Mouse (Mus musculus) kidney, adult 2 months (tissue): ENCODE data around the gene Fgf2.

Experiments used
- CTCF ChIP-seq: fragments of 200-500 bp; conservative IDR thresholded peaks from 2 replicates; pipeline ENCODE4 v1.5.1; 2011; ENCODE audit warnings: low read depth, mild to moderate bottlenecking, control low read depth, low read length, moderate library complexity, mixed read lengths; ENCODE audit not compliant: insufficient read depth, insufficient read length
- POLR2A ChIP-seq: fragments of 200-500 bp; IDR thresholded peaks from one replicate; pipeline ENCODE4 v1.6.1; 2011; ENCODE audit warnings: low read depth, low read length, control low read depth

DNA sequence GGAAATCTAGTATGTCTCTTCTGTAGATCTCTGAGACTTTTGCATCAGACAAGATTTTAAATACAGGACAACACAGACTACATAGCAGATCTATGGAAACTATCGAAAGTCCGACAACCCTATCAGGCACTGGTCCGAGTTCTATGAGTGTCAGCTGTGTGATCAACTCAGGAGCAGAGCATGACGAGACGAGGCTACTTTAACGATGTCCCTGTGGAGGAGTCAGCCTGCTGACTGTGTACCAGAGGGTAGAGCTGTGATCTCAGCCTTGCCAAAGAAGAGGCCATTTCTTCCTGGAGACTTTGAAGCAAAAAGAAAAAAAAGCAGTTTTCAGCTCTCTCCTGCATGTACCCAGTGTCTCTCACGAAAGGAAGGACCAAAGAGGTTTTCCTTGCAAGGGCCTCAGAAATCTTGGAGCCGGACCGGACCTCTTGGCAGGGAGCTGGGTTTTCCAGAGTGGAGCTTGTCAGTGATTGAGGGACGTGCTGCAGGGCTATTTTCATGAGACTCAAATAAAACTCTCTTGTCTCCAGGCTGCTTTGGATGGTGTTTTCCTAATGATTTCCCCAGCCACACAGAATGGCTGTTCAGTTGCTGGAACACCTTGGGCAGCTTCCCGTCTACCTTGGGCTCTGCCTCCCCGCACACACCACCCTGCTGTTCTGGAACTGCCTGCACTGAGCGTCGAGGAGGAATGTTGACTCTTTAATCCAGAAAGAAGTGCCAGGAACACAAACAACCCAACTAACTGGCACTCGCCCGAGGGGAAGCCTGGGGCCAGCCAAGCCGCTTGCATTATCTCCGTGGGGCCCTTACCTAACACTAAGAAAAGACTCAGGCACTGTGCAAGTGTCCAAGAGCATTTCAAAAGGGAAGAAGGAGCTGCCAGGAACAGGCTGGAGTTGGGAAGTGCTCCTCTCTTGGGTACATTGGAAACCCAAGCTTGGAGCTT lies 32.1 kb downstream of the Fgf2 start:
- no peak for TF ChIP-seq CTCF
- TF ChIP-seq POLR2A: no peak
